Mouse (Mus musculus): ENCODE measurements at regions not wholly inside any gene's neighbourhood (a gene's known extent, or its start where the extent isn't known, plus 50 kb on each side); places are given as distances from the start of the nearest gene placed in this dataset.

- TF ChIP-seq CTCF (IDR thresholded peaks at IDR 0.05; ENCODE audit: borderline replicate concordance, insufficient read depth, low read length) (no peak), POLR2A (IDR thresholded peaks at IDR 0.05; ENCODE audit: low read depth, low read length) (no peak)
Observed at GRCm38 (mm10) chr12:78086016-78086415, 108.0 kb upstream of the Gm6657 start.
